Mouse (Mus musculus): ENCODE measurements around the gene Ly6g6d.
"Not testable (repeated sequence)": the region's sequence is repeated elsewhere in the genome, so short reads cannot be mapped to it uniquely, and the experiment has no call there.

Ly6g6d gene

DNA sequence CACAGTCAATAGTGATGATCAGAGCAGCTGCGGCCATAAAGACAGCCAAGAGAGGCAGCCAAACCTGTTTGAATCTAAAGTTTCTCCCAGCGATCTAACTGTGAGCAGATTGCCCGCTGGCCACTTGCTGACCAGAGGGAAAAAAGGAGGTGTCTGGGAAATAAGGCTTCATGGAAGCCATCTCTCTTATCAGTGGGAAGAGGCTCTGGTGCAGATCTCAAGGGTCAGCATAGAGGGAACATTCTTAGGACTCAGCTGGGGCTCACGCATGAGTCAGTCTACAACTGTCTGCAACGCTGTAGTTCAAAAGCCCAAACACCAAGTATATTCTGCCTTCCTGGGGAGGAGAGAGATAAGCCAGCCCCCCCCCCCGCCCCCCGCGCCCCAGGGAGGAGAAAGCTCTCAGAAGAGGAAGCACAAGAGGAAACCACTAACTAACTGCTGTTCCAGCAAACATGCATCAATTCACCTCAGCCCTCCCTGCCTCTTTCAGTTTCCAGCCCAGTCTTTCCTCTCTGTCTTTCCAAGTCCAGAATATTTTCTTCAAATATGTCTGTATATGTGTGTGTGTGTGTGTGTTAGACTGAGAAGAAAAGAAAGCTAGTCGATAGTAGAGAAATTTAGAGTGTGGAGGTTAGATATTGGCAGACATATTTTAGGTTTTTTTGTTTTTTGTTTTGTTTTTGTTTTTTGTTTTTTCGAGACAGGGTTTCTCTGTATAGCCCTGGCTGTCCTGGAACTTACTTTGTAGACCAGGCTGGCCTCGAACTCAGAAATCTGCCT, 29.5 kb downstream of the Ly6g6d start:
- DNase-seq (ENCODE audit: low spot score in 2 of 2): no peak

DNA sequence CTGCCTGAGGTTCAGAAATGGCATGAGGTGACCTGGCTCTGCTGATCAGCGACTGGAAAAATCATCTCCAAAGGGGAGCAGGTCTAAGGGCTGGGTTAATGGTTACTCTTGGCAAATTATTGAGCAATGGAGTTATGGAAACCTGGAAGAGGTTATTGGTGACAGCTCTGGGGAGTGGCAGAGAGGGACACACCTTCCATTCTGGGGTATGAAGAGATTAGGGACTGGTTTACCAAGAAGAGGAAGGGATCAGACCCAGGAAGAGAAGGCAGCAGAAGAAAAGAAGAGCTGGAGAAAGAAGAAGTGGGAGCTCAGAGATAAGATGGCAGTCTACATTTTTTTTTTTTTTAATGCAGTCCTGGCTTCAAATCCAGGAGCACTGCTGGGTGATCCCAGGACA, 30.2 kb downstream of the Ly6g6d start:
- no peak for DNase-seq (ENCODE audit: low spot score in 2 of 2)

- peak; percentile 91 to 92 for DNase-seq (ENCODE audit: low spot score in 2 of 2)
These were observed 31.0 kb downstream of the Ly6g6d start, which contains the start of gene Msh5 for GRCm38 (mm10) chr17:35046681-35047455. Msh5 (minus strand) TSS chr17:35046745.

- no peak for DNase-seq (ENCODE audit: low spot score in 2 of 2)
These were observed 31.8 kb downstream of the Ly6g6d start for GRCm38 (mm10) chr17:35045807-35046680.

GRCm38 (mm10) chr17:35044904-35045806, 32.7 kb downstream of the Ly6g6d start:
- no peak for DNase-seq (ENCODE audit: low spot score in 2 of 2)

GRCm38 (mm10) chr17:35043794-35044193, 34.1 kb downstream of the Ly6g6d start:
- DNase-seq (ENCODE audit: low spot score in 2 of 2): no peak

DNA sequence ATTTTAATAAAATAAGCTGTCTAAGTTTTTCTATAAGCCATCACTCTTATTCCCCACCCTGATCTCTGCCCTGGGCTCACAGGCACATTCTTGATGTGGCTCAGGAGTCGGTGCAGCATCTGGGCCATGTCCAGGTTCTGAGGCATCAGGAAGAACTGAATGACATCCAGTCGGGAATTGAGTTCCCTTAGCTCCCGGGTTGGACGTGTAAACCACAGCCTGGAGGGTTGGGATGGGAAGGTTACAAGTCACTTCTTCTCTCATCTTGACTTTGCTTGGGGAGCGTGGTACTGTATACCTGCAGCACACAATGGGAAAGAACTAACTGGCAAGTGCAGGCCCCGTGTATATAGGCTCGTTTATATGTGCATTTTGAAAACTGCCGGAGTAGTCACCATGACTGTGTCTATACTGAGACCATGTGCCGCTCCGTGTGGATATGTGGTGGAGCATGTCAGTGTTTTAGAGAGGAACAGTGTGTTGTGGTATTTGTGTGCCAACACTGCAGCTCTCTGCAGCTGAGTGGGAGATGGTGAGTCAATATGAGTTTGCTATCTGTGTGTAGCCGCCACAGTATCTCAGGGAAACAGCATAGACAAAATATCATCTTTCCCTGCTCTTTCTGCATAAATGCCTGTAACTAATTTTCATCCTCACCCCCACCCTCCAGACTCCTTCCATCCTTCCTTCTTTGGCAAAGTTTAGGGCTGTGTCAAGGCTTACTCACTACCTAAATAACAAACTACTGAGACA, 38.6 kb downstream of the Ly6g6d start:
- DNase-seq (ENCODE audit: low spot score in 2 of 2): peak; percentile 54 to 56

DNA sequence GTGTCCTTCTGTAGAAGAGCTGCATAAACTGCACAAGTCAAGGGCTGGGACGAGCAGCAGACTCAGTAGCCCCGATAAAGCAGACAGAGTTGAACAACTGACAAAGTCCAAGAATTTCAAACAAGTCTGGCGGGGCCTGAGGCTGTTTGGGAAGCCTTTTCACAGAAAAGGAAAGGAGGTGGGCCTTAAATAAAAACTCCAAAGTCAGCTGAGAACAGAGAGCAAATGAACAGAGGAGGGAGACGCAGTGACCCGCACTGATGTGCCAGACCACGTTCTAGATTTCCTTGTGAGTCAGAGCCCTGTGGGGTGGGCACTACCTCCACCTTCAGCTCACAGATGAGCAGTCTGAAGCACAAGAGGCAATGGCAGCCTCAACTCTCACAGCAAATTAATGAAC, 43.0 kb downstream of the Ly6g6d start:
- DNase-seq (ENCODE audit: low spot score in 2 of 2): no peak

- DNase-seq (ENCODE audit: low spot score in 2 of 2): not testable (repeated sequence)
These were observed 44.2 kb downstream of the Ly6g6d start for GRCm38 (mm10) chr17:35033703-35034102.

DNA sequence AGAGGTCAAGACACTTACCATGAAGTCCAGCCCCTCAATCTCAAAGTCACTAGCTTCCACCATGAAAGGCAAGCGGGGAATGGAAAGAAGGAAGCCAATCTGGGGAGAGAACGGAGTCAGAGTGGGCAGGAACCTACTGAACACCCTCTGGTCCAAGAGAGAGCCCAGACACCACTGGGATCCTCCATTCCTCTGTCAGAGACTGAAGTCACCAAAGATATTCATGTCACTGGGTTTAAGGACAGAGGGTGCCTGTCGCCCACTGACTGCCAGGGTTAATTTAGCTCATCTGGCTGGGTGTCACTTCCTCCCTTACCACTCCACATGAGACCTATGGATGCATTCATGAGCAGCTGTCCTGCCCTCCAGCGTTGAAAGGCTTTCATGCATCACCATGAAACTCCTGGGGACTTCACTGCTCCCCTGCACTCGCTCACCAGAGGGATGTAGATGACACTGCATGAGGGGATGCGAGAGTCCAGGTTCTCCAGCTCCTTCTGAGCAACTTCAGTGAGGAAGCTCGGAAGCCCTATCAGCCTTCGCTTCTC, 45.5 kb downstream of the Ly6g6d start:
- no peak for DNase-seq (ENCODE audit: low spot score in 2 of 2)

DNA sequence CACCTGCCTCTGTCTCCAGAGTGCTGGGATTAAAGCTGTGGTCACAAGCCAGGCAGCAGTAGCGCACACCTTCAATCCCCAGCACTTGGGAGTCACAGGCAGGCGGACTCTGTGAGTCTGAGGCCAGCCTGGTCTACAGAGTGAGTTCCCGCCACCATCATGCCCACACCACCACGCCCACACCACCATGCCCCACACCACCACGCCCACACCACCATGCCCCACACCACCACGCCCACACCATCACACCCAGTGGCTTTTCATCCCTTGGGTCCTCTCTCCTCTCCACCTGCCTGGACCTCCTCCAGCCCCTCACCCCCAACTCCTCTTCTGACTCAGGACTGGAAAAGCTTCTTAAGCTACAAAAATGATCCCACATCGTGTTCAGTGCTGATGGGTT, 46.0 kb downstream of the Ly6g6d start:
- DNase-seq (ENCODE audit: low spot score in 2 of 2): no peak

GRCm38 (mm10) chr17:35031272-35031671, 46.6 kb downstream of the Ly6g6d start:
- no peak for DNase-seq (ENCODE audit: low spot score in 2 of 2)

- no peak for DNase-seq (ENCODE audit: low spot score in 2 of 2)
These were observed 48.0 kb downstream of the Ly6g6d start for GRCm38 (mm10) chr17:35029691-35030532.

DNA sequence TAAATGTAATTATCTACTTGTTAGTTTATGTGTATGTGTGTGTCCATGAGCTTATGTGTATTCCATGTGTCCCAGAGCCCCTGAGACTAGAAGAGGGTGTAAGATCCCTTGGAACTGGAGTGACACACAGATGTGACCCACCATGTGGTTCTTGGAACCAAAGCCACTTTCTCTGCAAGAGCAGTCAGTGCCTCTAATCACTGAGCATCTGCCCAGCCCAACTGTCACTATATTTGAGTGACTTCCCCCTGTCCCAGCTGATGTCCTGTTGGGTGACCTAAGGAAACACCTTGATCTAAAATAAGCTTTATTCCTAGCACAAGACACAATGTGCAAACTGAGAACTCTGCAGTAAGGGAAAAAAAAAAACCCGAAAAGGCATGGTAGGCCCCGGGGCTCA, 49.5 kb downstream of the Ly6g6d start:
- no peak for DNase-seq (ENCODE audit: low spot score in 2 of 2)

GRCm38 (mm10) chr17:35027277-35028068, 50.4 kb downstream of the Ly6g6d start, which contains the start of gene Sapcd1:
Sapcd1 (minus strand) TSS chr17:35028016.
- no peak for DNase-seq (ENCODE audit: low spot score in 2 of 2)

GRCm38 (mm10) chr17:35026206-35026605, 51.7 kb downstream of the Ly6g6d start:
- no peak for DNase-seq (ENCODE audit: low spot score in 2 of 2)

GRCm38 (mm10) chr17:35024691-35025488, 53.0 kb downstream of the Ly6g6d start:
- DNase-seq (ENCODE audit: low spot score in 2 of 2): no peak
